Mouse (Mus musculus) embryonic fibroblast, embryonic 13.5 days (primary cell): ENCODE data around the gene Ascc3.

Experiments
- CTCF ChIP-seq: IDR thresholded peaks from 2 replicates; pipeline ENCODE4 v1.5.1; 2011; ENCODE audit warnings: mild to moderate bottlenecking, control low read depth, low read length, moderate library complexity, borderline replicate concordance; ENCODE audit not compliant: insufficient read depth
- POLR2A ChIP-seq: IDR thresholded peaks from 2 replicates; pipeline ENCODE4 v1.6.1; 2011; ENCODE audit warnings: low read depth, mild to moderate bottlenecking, control low read depth, low read length, moderate library complexity

DNA sequence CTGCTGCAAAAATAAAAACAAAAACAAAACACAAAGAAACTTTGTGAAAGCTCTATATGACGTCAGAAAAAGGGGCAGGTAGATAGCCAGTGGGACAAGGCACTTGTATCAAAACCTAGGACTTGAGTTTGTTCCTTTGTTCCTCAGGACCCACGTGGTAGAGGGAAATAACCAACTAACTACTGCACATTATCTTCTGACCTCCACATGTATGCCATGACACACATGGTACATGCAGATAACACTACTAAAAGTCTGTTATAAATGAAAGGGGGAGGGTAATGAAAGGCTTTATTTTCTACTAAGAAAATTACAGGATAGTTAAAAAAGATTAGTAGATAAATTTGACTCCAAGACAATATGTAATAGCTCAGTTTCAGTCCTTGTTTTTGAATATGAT, 109.3 kb downstream of the Ascc3 start:
- TF ChIP-seq POLR2A = no peak
- no peak for TF ChIP-seq CTCF
